Mouse (Mus musculus) CH12.LX (cell line): ENCODE data around the gene Srrm4.

Experiments used
- CHD1 ChIP-seq: IDR thresholded peaks from 2 replicates; pipeline ENCODE4 v1.6.1; 2012; ENCODE audit warnings: low read depth, low read length, improper control_type of control experiment, inconsistent platforms
- CTCF ChIP-seq, 2 experiments: IDR thresholded peaks in 1 of 2; conservative IDR thresholded peaks in 1 of 2; 2 replicates each; pipeline ENCODE4 v1.5.1; 2011 to 2012; ENCODE audit warnings: low read depth in 2 of 2, low read length in 2 of 2, improper control_type of control experiment in 1 of 2, inconsistent platforms in 1 of 2, mild to moderate bottlenecking in 1 of 2, moderate library complexity in 1 of 2
- EP300 ChIP-seq: IDR thresholded peaks from 2 replicates; pipeline ENCODE4 v1.6.1; 2011; ENCODE audit warnings: low read length, improper control_type of control experiment
- ETS1 ChIP-seq: conservative IDR thresholded peaks from 2 replicates; pipeline ENCODE4 v1.6.1; 2012; ENCODE audit warnings: low read depth, mild to moderate bottlenecking, inconsistent platforms, low read length, improper control_type of control experiment, moderate library complexity
- POLR2A ChIP-seq: IDR thresholded peaks from 2 replicates; pipeline ENCODE4 v1.6.1; 2011; ENCODE audit warnings: low read depth, mild to moderate bottlenecking, improper control_type of control experiment, low read length
- RAD21 ChIP-seq: IDR thresholded peaks from 2 replicates; pipeline ENCODE4 v1.6.1; 2011; ENCODE audit warnings: low read depth, mild to moderate bottlenecking, low read length, improper control_type of control experiment, moderate library complexity
- ZKSCAN1 ChIP-seq: IDR thresholded peaks from 2 replicates; pipeline ENCODE4 v1.6.1; 2012; ENCODE audit warnings: low read depth, inconsistent platforms, low read length, improper control_type of control experiment, borderline replicate concordance

- TF ChIP-seq CTCF (conservative IDR thresholded peaks at IDR 0.05 in 1 of 2, IDR thresholded peaks at IDR 0.05 in 1 of 2; ENCODE audit: low read depth in 2 of 2, low read length in 2 of 2) (no peak), ETS1 (no peak), EP300 (no peak), ZKSCAN1 (no peak), POLR2A (no peak), RAD21 (no peak), CHD1 (no peak)
Measured at GRCm38 (mm10) chr5:116522273-116522672, 69.3 kb downstream of the Srrm4 start.
